Mouse (Mus musculus): ENCODE measurements around the gene Eef2kmt. TPM values are rescaled to one million over a fixed set of nuclear protein-coding genes. Genes with fewer than 3 reads are reported as not detected.

The Eef2kmt gene
- polyA plus RNA-seq, 1 experiment from 2014 or later, result 31.6 TPM

- no peaks in the 10 kb centered on the region for H3K9me3 ChIP-seq (ENCODE audit: control insufficient read depth, low read length)
- no peaks in the 10 kb centered on the region; the same call in 1 of the 2 replicates for H3K4me1 ChIP-seq (replicated peaks; ENCODE audit: control insufficient read depth, insufficient read depth, low read length)
- ATAC-seq (replicated peaks; ENCODE audit: low FRiP score) (no peak), DNase-seq (ENCODE audit: low spot score) (peak; percentile 39)
- WGBS, result 6% methylated on average over 4 of the region's 4 CpGs
- no peak overlapping the region for H3K27ac ChIP-seq (ENCODE audit: low read depth, low read length)
- H3K4me2 ChIP-seq, result peak overlapping the region; percentile 96
- H3K27me3 ChIP-seq (replicated peaks; ENCODE audit: control insufficient read depth, insufficient read depth, low read length), result no peaks in the 10 kb centered on the region
- H3K36me3 ChIP-seq (ENCODE audit: control insufficient read depth, insufficient read depth, low read length), result peaks cover 12% of the 10 kb centered on the region; the same call in 1 of the 2 replicates
- H3K4me3 ChIP-seq (ENCODE audit: low read depth, low read length), result peak overlapping the region; percentile 90
- H3K9ac ChIP-seq (ENCODE audit: low read depth, low read length), result peak overlapping the region; percentile 74
These were observed 53.1 kb downstream of the Eef2kmt start for GRCm38 (mm10) chr16:5202681-5203080.

GRCm38 (mm10) chr16:5195080-5195479, 60.7 kb downstream of the Eef2kmt start:
- Histone ChIP-seq H3K27me3 (replicated peaks; ENCODE audit: control insufficient read depth, insufficient read depth, low read length) (no peaks in the 10 kb centered on the region), H3K27ac (ENCODE audit: low read depth, low read length) (no peak overlapping the region), H3K9me3 (ENCODE audit: control insufficient read depth, low read length) (no peaks in the 10 kb centered on the region), H3K4me1 (replicated peaks; ENCODE audit: control insufficient read depth, insufficient read depth, low read length) (no peaks in the 10 kb centered on the region), H3K9ac (ENCODE audit: low read depth, low read length) (no peak overlapping the region), H3K4me2 (no peak overlapping the region), H3K36me3 (ENCODE audit: control insufficient read depth, insufficient read depth, low read length) (peaks cover 8% of the 10 kb centered on the region; the same call in 1 of the 2 replicates), H3K4me3 (ENCODE audit: low read depth, low read length) (no peak overlapping the region)
- 0 out of 2 replicates have a peak, but pooled peaks have one; percentile 45 for ATAC-seq (replicated peaks; ENCODE audit: low FRiP score)
- 29% methylated on average over 6 of the region's 6 CpGs for WGBS
- peak; percentile 41 for DNase-seq (ENCODE audit: low spot score)

Small RNA genes within 50 kb of the gene (microRNA-seq; reads per million reads assigned to microRNA genes)
- gene Gm23689 (ENCODE audit: borderline number of aligned reads) (not detected), gene Gm26095 (ENCODE audit: borderline number of aligned reads) (not detected), gene Mir6364 (ENCODE audit: borderline number of aligned reads) (not detected)

Other genes with a start within 250 kb of the Eef2kmt start
- 4.3 and 4.8 TPM in 2 replicates for gene Smim22, start 248.7 kb downstream of the Eef2kmt start, polyA plus RNA-seq (2014; fragmentation: Nextera tagmentation; extraction: Ambion mirVana)
- gene Rogdi, start 242.4 kb downstream of the Eef2kmt start, polyA plus RNA-seq (2014; fragmentation: Nextera tagmentation; extraction: Ambion mirVana), result 65.2 and 65.9 TPM in 2 replicates
- gene Glyr1, start 206.1 kb downstream of the Eef2kmt start, polyA plus RNA-seq (2014; fragmentation: Nextera tagmentation; extraction: Ambion mirVana), result 84.8 and 96.2 TPM in 2 replicates
- gene Ubn1, start 205.9 kb downstream of the Eef2kmt start, polyA plus RNA-seq (2014; fragmentation: Nextera tagmentation; extraction: Ambion mirVana), result 17.2 and 19.2 TPM in 2 replicates
- 0.83 and 1.1 TPM in 2 replicates for gene Ppl, start 123.6 kb downstream of the Eef2kmt start, polyA plus RNA-seq (2014; fragmentation: Nextera tagmentation; extraction: Ambion mirVana)
- gene Sec14l5, start 108.9 kb downstream of the Eef2kmt start, polyA plus RNA-seq (2014; fragmentation: Nextera tagmentation; extraction: Ambion mirVana), result not detected in 2 replicates
- gene Nagpa, start 52.0 kb downstream of the Eef2kmt start, polyA plus RNA-seq (2014; fragmentation: Nextera tagmentation; extraction: Ambion mirVana), result 29.2 and 30.0 TPM in 2 replicates
- 0.27 and 0.65 TPM in 2 replicates for gene AU021092, start 33.7 kb downstream of the Eef2kmt start, polyA plus RNA-seq (2014; fragmentation: Nextera tagmentation; extraction: Ambion mirVana)
- gene Alg1, start 22.4 kb downstream of the Eef2kmt start, polyA plus RNA-seq (2014; fragmentation: Nextera tagmentation; extraction: Ambion mirVana), result 25.8 and 31.5 TPM in 2 replicates